Mouse (Mus musculus): ENCODE measurements around the gene Apc2. TPM values are rescaled to one million over a fixed set of nuclear protein-coding genes. Genes with fewer than 3 reads are reported as not detected.

Apc2 gene
- polyA plus RNA-seq, 1 experiment from 2014 or later: 0.12 TPM

- 1% methylated on average over 42 of the region's 42 CpGs for WGBS (ENCODE audit: insufficient replicate concordance)
- Histone ChIP-seq H3K4me2 (peak within 1 kb of the TSS; percentile 89), H3K27ac (replicated peaks) (no peak within 1 kb of the TSS), H3K9me3 (replicated peaks) (no peaks in the 10 kb centered on the region), H3K4me1 (replicated peaks) (peaks cover 69% of the 10 kb centered on the region), H3K9ac (peak within 1 kb of the TSS; percentile 54), H3K27me3 (peaks cover 87% of the 10 kb centered on the region), H3K36me3 (replicated peaks) (no peaks in the 10 kb centered on the region), H3K4me3 (replicated peaks) (peak within 1 kb of the TSS; percentile 57)
- no peak for ATAC-seq (ENCODE audit: insufficient read depth)
These were observed 52.5 kb downstream of the Apc2 start, which contains the start of gene Adamtsl5 for GRCm38 (mm10) chr10:80348244-80348781. TSS of gene Adamtsl5 (minus strand) at chr10:80348412.

DNA sequence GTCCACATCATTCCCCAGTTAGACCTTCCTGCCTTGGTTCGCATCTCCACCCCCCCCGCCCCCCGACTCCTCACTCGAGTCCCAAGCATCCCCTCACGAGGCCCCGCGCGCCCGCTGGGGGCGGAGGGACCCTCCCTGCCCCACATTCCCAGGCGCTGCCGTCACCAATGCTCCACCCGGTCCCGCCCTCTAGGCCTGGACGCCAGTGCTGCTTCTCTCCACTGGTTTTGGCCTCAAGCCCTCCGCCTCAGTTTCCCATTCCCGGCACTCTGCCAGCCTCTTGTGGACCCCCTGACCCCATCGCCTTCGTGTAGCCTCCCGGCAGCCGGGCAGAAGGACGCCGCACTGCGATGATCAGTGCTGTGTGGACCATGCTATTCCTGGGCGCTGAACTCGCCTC, 53.2 kb downstream of the Apc2 start:
- no peak overlapping the region for H3K9ac ChIP-seq
- no peaks in the 10 kb centered on the region for H3K36me3 ChIP-seq (replicated peaks)
- WGBS (ENCODE audit: insufficient replicate concordance): 22% methylated on average over 26 of the region's 26 CpGs
- H3K27me3 ChIP-seq: peaks cover 89% of the 10 kb centered on the region
- no peak overlapping the region for H3K4me2 ChIP-seq
- peaks cover 62% of the 10 kb centered on the region for H3K4me1 ChIP-seq (replicated peaks)
- no peaks in the 10 kb centered on the region for H3K9me3 ChIP-seq (replicated peaks)
- no peak overlapping the region for H3K4me3 ChIP-seq (replicated peaks)
- ATAC-seq (ENCODE audit: insufficient read depth): no peak
- H3K27ac ChIP-seq (replicated peaks): no peak overlapping the region

GRCm38 (mm10) chr10:80350292-80350691, 54.5 kb downstream of the Apc2 start:
- no peaks in the 10 kb centered on the region for H3K9me3 ChIP-seq (replicated peaks)
- H3K4me3 ChIP-seq (replicated peaks): no peak overlapping the region
- no peaks in the 10 kb centered on the region for H3K36me3 ChIP-seq (replicated peaks)
- H3K27me3 ChIP-seq: peaks cover 97% of the 10 kb centered on the region
- WGBS (ENCODE audit: insufficient replicate concordance): 3% methylated on average over 7 of the region's 7 CpGs
- H3K27ac ChIP-seq (replicated peaks): no peak overlapping the region
- H3K4me1 ChIP-seq (replicated peaks): peaks cover 49% of the 10 kb centered on the region
- peak; percentile 65 for ATAC-seq (ENCODE audit: insufficient read depth)
- no peak overlapping the region for H3K9ac ChIP-seq
- no peak overlapping the region for H3K4me2 ChIP-seq

DNA sequence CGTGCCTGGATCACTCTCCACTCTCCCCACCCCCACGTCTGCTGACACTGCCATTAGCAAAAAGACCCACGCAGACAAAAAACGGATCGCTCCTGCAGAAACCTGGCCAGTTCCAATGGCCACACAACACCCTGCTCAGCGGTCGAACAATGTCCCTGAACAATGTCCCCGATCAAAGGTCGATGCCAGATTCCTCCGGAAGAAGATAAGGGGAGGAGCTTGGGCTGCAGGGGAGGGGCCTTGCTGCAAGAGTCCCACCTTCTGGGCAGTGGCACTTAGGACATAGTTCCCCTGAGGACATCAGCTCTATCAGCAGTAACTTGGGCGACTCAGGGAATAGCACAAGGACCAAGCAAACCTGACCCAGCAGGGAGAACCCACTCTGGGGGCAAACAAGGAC, 56.1 kb downstream of the Apc2 start:
- Histone ChIP-seq H3K27me3 (peaks cover 99% of the 10 kb centered on the region), H3K9me3 (replicated peaks) (no peaks in the 10 kb centered on the region), H3K36me3 (replicated peaks) (no peaks in the 10 kb centered on the region), H3K4me3 (replicated peaks) (no peak overlapping the region), H3K9ac (no peak overlapping the region), H3K4me1 (replicated peaks) (peaks cover 50% of the 10 kb centered on the region), H3K27ac (replicated peaks) (no peak overlapping the region), H3K4me2 (peak overlapping the region; percentile 16; the same call in 1 of the 2 replicates)
- WGBS (ENCODE audit: insufficient replicate concordance): 12% methylated on average over 11 of the region's 11 CpGs
- no peak for ATAC-seq (ENCODE audit: insufficient read depth)

DNA sequence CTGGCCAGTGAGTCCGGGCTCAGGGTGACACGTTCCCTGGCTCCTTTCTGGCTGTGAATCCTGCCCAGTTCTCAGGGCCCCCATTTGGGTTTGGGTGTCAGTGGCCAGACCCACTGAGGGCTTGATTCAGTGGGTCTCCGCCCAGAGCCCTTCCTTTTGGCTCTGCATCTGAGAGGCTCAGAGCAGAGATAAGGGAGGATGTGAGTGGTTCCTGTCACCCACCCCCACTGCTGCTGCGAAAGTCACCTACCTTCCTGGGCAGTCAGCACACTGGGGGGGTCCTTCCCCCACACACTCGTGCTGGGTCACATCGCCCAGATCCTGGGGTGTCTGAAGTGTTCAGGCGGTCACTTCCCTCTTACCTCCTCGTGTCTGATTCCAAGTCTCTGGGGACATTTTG, 57.0 kb downstream of the Apc2 start:
- WGBS (ENCODE audit: insufficient replicate concordance): 25% methylated on average over 8 of the region's 8 CpGs
- H3K9ac ChIP-seq: no peak overlapping the region
- H3K4me3 ChIP-seq (replicated peaks): no peak overlapping the region
- H3K9me3 ChIP-seq (replicated peaks): no peaks in the 10 kb centered on the region
- peaks cover 45% of the 10 kb centered on the region for H3K4me1 ChIP-seq (replicated peaks)
- no peak overlapping the region for H3K4me2 ChIP-seq
- H3K27ac ChIP-seq (replicated peaks): no peak overlapping the region
- peaks cover 100% of the 10 kb centered on the region for H3K27me3 ChIP-seq
- H3K36me3 ChIP-seq (replicated peaks): no peaks in the 10 kb centered on the region
- ATAC-seq (ENCODE audit: insufficient read depth): no peak

DNA sequence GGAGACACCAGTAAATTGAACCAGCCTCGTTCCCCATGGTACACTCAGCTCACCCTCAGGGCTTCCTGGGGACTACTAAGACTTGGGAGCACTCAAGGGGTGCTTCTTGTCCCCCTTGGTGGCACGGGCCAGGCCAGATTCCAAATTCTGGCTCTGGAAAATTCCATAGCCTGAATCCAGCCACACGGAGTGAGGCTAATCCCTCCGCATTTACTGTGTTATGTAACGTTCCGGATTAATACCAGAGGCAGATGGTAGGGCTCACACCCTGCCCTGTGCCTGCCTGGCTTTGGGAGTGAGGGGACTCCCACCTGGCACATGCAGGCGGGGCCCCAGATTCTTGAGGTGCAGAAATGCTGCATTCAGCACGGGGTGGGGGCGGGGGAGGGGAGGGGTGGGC, 59.7 kb downstream of the Apc2 start:
- Histone ChIP-seq H3K4me1 (replicated peaks) (peaks cover 27% of the 10 kb centered on the region), H3K4me3 (replicated peaks) (no peak overlapping the region), H3K36me3 (replicated peaks) (no peaks in the 10 kb centered on the region), H3K27ac (replicated peaks) (no peak overlapping the region), H3K4me2 (no peak overlapping the region), H3K9ac (no peak overlapping the region), H3K9me3 (replicated peaks) (no peaks in the 10 kb centered on the region), H3K27me3 (peaks cover 100% of the 10 kb centered on the region)
- 9% methylated on average over 9 of the region's 9 CpGs for WGBS (ENCODE audit: insufficient replicate concordance)
- ATAC-seq (ENCODE audit: insufficient read depth): no peak

DNA sequence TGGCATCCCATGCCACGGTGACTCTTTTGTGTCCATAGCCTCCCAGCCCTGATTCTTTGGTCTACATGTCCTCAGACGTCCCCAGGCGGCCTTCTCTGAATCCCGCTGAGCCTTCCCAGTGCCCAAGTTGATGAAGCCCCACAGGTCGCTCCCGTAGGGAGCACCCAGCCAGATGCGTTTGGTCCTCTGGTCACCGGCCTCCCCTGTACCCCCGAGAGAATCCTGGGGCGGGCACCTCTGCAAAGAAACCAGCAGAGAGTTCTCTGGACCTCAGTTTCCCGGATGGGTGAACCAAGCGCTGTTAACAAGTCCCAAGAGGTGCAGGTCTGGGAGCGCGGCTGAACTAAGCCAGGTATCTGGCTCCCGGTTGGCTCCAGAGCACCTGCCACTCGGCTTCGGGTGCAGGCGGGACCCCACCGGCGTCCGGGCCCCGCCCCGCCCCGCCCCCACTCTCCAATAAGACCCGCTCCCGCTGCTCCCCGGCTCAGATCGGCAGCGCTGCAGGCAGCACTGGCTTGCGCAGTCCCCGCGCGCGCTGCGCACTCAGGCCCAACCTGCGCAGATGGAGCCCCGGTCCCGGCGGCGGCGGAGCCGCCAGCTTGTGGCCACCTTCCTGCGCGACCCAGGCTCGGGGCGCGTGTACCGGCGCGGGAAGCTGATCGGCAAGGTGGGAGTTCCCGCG, 60.4 kb downstream of the Apc2 start, which contains the start of gene Plk5:
TSS of gene Plk5 (plus strand) at position 459 of the 682 bp plus-strand sequence.
- no peak within 1 kb of the TSS for H3K4me3 ChIP-seq (replicated peaks)
- ATAC-seq (ENCODE audit: insufficient read depth): no peak
- peak within 1 kb of the TSS; percentile 10 for H3K4me2 ChIP-seq
- H3K27me3 ChIP-seq: peaks cover 100% of the 10 kb centered on the region
- H3K9me3 ChIP-seq (replicated peaks): no peaks in the 10 kb centered on the region
- WGBS (ENCODE audit: insufficient replicate concordance): 2% methylated on average over 53 of the region's 53 CpGs
- no peak within 1 kb of the TSS for H3K9ac ChIP-seq
- H3K27ac ChIP-seq (replicated peaks): no peak within 1 kb of the TSS
- H3K4me1 ChIP-seq (replicated peaks): peaks cover 21% of the 10 kb centered on the region
- H3K36me3 ChIP-seq (replicated peaks): no peaks in the 10 kb centered on the region

- Histone ChIP-seq H3K4me1 (replicated peaks) (peaks cover 17% of the 10 kb centered on the region), H3K4me2 (peak overlapping the region; percentile 10; the same call in 1 of the 2 replicates), H3K36me3 (replicated peaks) (no peaks in the 10 kb centered on the region), H3K9ac (no peak overlapping the region), H3K27me3 (peaks cover 100% of the 10 kb centered on the region), H3K9me3 (replicated peaks) (no peaks in the 10 kb centered on the region), H3K4me3 (replicated peaks) (no peak overlapping the region), H3K27ac (replicated peaks) (no peak overlapping the region)
- WGBS (ENCODE audit: insufficient replicate concordance): 3% methylated on average over 34 of the region's 34 CpGs
- ATAC-seq (ENCODE audit: insufficient read depth): no peak
These were observed 61.0 kb downstream of the Apc2 start for GRCm38 (mm10) chr10:80356737-80357136.

DNA sequence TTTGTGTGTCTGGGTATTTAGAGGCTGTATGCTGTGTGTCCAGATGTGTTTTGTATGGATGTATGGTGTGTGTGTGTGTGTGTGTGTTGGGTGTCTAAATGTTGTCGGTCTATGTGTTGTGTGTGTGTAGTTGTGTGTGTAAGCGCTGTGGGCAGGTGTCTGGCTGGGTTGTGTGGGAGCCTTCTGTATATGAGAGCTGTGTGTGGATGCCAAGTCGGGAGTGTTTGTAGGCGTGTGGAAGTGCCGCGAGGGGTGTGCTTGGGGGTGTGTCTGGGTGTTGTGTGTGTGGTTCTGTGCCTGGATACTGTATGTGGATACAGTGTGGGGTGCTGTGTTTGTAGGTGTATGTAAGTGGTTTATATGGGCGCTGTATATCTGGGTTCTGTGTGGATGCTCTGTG, 61.6 kb downstream of the Apc2 start:
- H3K4me2 ChIP-seq: peak overlapping the region; percentile 42; the same call in 1 of the 2 replicates
- WGBS (ENCODE audit: insufficient replicate concordance): 31% methylated on average over 7 of the region's 7 CpGs
- no peak for ATAC-seq (ENCODE audit: insufficient read depth)
- H3K9ac ChIP-seq: no peak overlapping the region
- H3K4me1 ChIP-seq (replicated peaks): peaks cover 17% of the 10 kb centered on the region
- H3K36me3 ChIP-seq (replicated peaks): no peaks in the 10 kb centered on the region
- no peak overlapping the region for H3K4me3 ChIP-seq (replicated peaks)
- H3K27ac ChIP-seq (replicated peaks): no peak overlapping the region
- H3K9me3 ChIP-seq (replicated peaks): no peaks in the 10 kb centered on the region
- peaks cover 94% of the 10 kb centered on the region for H3K27me3 ChIP-seq

- peak overlapping the region; percentile 42 for H3K4me2 ChIP-seq
- no peaks in the 10 kb centered on the region for H3K9me3 ChIP-seq (replicated peaks)
- 0 out of 2 replicates have a peak overlapping the region, but pooled peaks have one; percentile 7 for H3K4me3 ChIP-seq (replicated peaks)
- H3K27me3 ChIP-seq: peaks cover 94% of the 10 kb centered on the region
- H3K4me1 ChIP-seq (replicated peaks): peaks cover 13% of the 10 kb centered on the region
- no peak overlapping the region for H3K9ac ChIP-seq
- no peaks in the 10 kb centered on the region for H3K36me3 ChIP-seq (replicated peaks)
- no peak for ATAC-seq (ENCODE audit: insufficient read depth)
- H3K27ac ChIP-seq (replicated peaks): no peak overlapping the region
- WGBS (ENCODE audit: insufficient replicate concordance): 9% methylated on average over 31 of the region's 31 CpGs
These were observed 62.3 kb downstream of the Apc2 start for GRCm38 (mm10) chr10:80357994-80358639.

GRCm38 (mm10) chr10:80363734-80364133, 68.0 kb downstream of the Apc2 start:
- no peaks in the 10 kb centered on the region for H3K9me3 ChIP-seq (replicated peaks)
- WGBS (ENCODE audit: insufficient replicate concordance): 37% methylated on average over 6 of the region's 6 CpGs
- H3K4me3 ChIP-seq (replicated peaks): no peak overlapping the region
- H3K27me3 ChIP-seq: peaks cover 84% of the 10 kb centered on the region
- H3K9ac ChIP-seq: no peak overlapping the region
- no peak overlapping the region for H3K4me2 ChIP-seq
- no peaks in the 10 kb centered on the region for H3K4me1 ChIP-seq (replicated peaks)
- H3K36me3 ChIP-seq (replicated peaks): no peaks in the 10 kb centered on the region
- ATAC-seq (ENCODE audit: insufficient read depth): no peak
- H3K27ac ChIP-seq (replicated peaks): no peak overlapping the region

All from liver, embryonic 15.5 days (tissue).